Mouse (Mus musculus) activated CD4-positive, CD25-positive, alpha-beta regulatory T cell, adult 4 months (primary cell): ENCODE data around the gene Tyrobp. TPM values are rescaled to one million over a fixed set of nuclear protein-coding genes. Genes with fewer than 3 reads are reported as not detected.

ENCODE experiments used
- ATAC-seq: one replicate; pipeline ENCODE4 v1.8.0; 2017
- polyA plus RNA-seq, 2 experiments: library from polyadenylated mRNA; unstranded; fragments of 100-300 nt; shearing (Covaris generic); gene quantifications; one replicate each; pipeline ENCODE4 v1.2.1; 2017

Gene Tyrobp
- polyA plus RNA-seq, 2 experiments from 2014 or later: 8.1 TPM; not detected in 1

GRCm38 (mm10) chr7:30429327-30429726 lies 15.8 kb downstream of the Tyrobp start:
- ATAC-seq: no peak

GRCm38 (mm10) chr7:30430191-30430590 lies 16.6 kb downstream of the Tyrobp start:
- no peak for ATAC-seq

- ATAC-seq: peak; percentile 81
These were observed 18.2 kb downstream of the Tyrobp start for GRCm38 (mm10) chr7:30431793-30432192.

GRCm38 (mm10) chr7:30434238-30434637 lies 20.7 kb downstream of the Tyrobp start:
- ATAC-seq: no peak

GRCm38 (mm10) chr7:30434701-30435100 lies 21.1 kb downstream of the Tyrobp start:
- ATAC-seq: no peak

- no peak for ATAC-seq
These were observed 21.6 kb downstream of the Tyrobp start for GRCm38 (mm10) chr7:30435156-30435555.

- peak; percentile 32 for ATAC-seq
These were observed 23.3 kb downstream of the Tyrobp start for GRCm38 (mm10) chr7:30436879-30437278.

GRCm38 (mm10) chr7:30439734-30440133 lies 26.2 kb downstream of the Tyrobp start:
- ATAC-seq: peak; percentile 41

- peak; percentile 33 for ATAC-seq
These were observed 27.1 kb downstream of the Tyrobp start for GRCm38 (mm10) chr7:30440697-30441096.

- peak; percentile 44 for ATAC-seq
These were observed 30.1 kb downstream of the Tyrobp start for GRCm38 (mm10) chr7:30443696-30444095.

- no peak for ATAC-seq
These were observed 30.8 kb downstream of the Tyrobp start for GRCm38 (mm10) chr7:30444154-30444970.

- peak; percentile 55 for ATAC-seq
These were observed 31.6 kb downstream of the Tyrobp start, which contains the start of gene Aplp1 for GRCm38 (mm10) chr7:30444971-30445751. TSS of gene Aplp1 (minus strand) at chr7:30445535.

GRCm38 (mm10) chr7:30450241-30450640 lies 36.7 kb downstream of the Tyrobp start:
- no peak for ATAC-seq

- ATAC-seq: no peak
These were observed 39.8 kb downstream of the Tyrobp start for GRCm38 (mm10) chr7:30453327-30453726.

- peak; percentile 66 for ATAC-seq
These were observed 40.2 kb downstream of the Tyrobp start for GRCm38 (mm10) chr7:30453766-30454165.

GRCm38 (mm10) chr7:30454259-30454658 lies 40.7 kb downstream of the Tyrobp start:
- no peak for ATAC-seq

GRCm38 (mm10) chr7:30456487-30456886 lies 42.9 kb downstream of the Tyrobp start:
- ATAC-seq: no peak

GRCm38 (mm10) chr7:30456911-30457628 lies 43.5 kb downstream of the Tyrobp start:
- ATAC-seq: no peak

GRCm38 (mm10) chr7:30457629-30458330 lies 44.2 kb downstream of the Tyrobp start, which contains the start of the genes Kirrel2 and Nphs1:
TSS of gene Kirrel2 (minus strand) at chr7:30457690.
TSS of gene Nphs1 (plus strand) at chr7:30458315.
- ATAC-seq: no peak

- ATAC-seq: no peak
These were observed 45.9 kb downstream of the Tyrobp start for GRCm38 (mm10) chr7:30459484-30459883.

- no peak for ATAC-seq
These were observed 50.0 kb downstream of the Tyrobp start for GRCm38 (mm10) chr7:30463568-30463967.

- no peak for ATAC-seq
These were observed 50.4 kb downstream of the Tyrobp start for GRCm38 (mm10) chr7:30463996-30464395.
